Mouse (Mus musculus) CH12.LX (cell line): ENCODE measurements around the gene Cep104. TPM values are rescaled to one million over a fixed set of nuclear protein-coding genes. Genes with fewer than 3 reads are reported as not detected.
A peak's percentile ranks its signal among the peaks of the same experiment; 100 is the strongest.

Source experiments
- DNase-seq: peaks from one replicate; pipeline ENCODE4 v3.0.0-alpha.2; 2013; ENCODE audit errors: extremely low read depth
- H3K27ac ChIP-seq: 2 replicates; pipeline ENCODE4 v1.5.1; 2012; ENCODE audit warnings: low read depth, mild to moderate bottlenecking, control low read depth, moderate library complexity; ENCODE audit not compliant: insufficient read depth
- H3K27me3 ChIP-seq: replicated peaks from 2 replicates; pipeline ENCODE3; 2012; ENCODE audit warnings: inconsistent platforms
- H3K36me3 ChIP-seq, 2 experiments: replicated peaks in 1 of 2; 2 replicates each; pipeline versions ENCODE3 to v1.6.1; 2012; ENCODE audit warnings: inconsistent platforms in 1 of 2, low read length in 1 of 2, mild to moderate bottlenecking in 1 of 2, mixed read lengths in 1 of 2, moderate library complexity in 1 of 2; ENCODE audit not compliant: control insufficient read depth in 1 of 2, insufficient read depth in 1 of 2
- H3K4me1 ChIP-seq, 2 experiments: 2 replicates each; pipeline ENCODE4 v1.6.1; 2012; ENCODE audit warnings: inconsistent platforms in 1 of 2, moderate library complexity in 1 of 2; ENCODE audit not compliant: insufficient read depth in 2 of 2, control insufficient read depth in 1 of 2
- H3K4me2 ChIP-seq: 2 replicates; pipeline ENCODE4 v1.6.1; 2012; ENCODE audit warnings: low read depth, mild to moderate bottlenecking, control low read depth; ENCODE audit not compliant: poor library complexity, insufficient read depth, severe bottlenecking
- H3K4me3 ChIP-seq, 3 experiments: fragments of 150-350 bp in 1 of 3; sonication (generic) in 1 of 3; replicated peaks in 1 of 3; 2 replicates each; pipeline versions ENCODE3 to v1.5.1; 2011 to 2012; ENCODE audit warnings: low read depth in 2 of 3, low read length in 2 of 3, mild to moderate bottlenecking in 2 of 3, moderate library complexity in 2 of 3, control low read depth in 1 of 3, improper control_type of control experiment in 1 of 3, inconsistent platforms in 1 of 3, mixed read lengths in 1 of 3; ENCODE audit not compliant: poor library complexity in 1 of 3
- H3K79me2 ChIP-seq: replicated peaks from 2 replicates; pipeline ENCODE4 v1.6.1; 2012; ENCODE audit warnings: mild to moderate bottlenecking, moderate library complexity; ENCODE audit not compliant: control insufficient read depth, poor library complexity, insufficient read depth, severe bottlenecking; ENCODE audit errors: extremely low read depth
- H3K9ac ChIP-seq: 2 replicates; pipeline ENCODE4 v1.6.1; 2012; ENCODE audit warnings: low read depth, mild to moderate bottlenecking, control low read depth, moderate library complexity; ENCODE audit not compliant: insufficient read depth
- H3K9me3 ChIP-seq: replicated peaks from 2 replicates; pipeline ENCODE3; 2012; ENCODE audit warnings: low read length, inconsistent platforms, mixed read lengths
- CHD1 ChIP-seq: IDR thresholded peaks from 2 replicates; pipeline ENCODE4 v1.6.1; 2012; ENCODE audit warnings: low read depth, low read length, improper control_type of control experiment, inconsistent platforms
- CTCF ChIP-seq, 2 experiments: IDR thresholded peaks in 1 of 2; conservative IDR thresholded peaks in 1 of 2; 2 replicates each; pipeline ENCODE4 v1.5.1; 2011 to 2012; ENCODE audit warnings: low read depth in 2 of 2, low read length in 2 of 2, improper control_type of control experiment in 1 of 2, inconsistent platforms in 1 of 2, mild to moderate bottlenecking in 1 of 2, moderate library complexity in 1 of 2
- E2F4 ChIP-seq: IDR thresholded peaks from 2 replicates; pipeline ENCODE4 v1.6.1; 2011; ENCODE audit warnings: low read depth, low read length, improper control_type of control experiment; ENCODE audit not compliant: insufficient replicate concordance
- ELF1 ChIP-seq: IDR thresholded peaks from 2 replicates; pipeline ENCODE4 v1.6.1; 2014; ENCODE audit warnings: low read depth, mild to moderate bottlenecking, inconsistent platforms, low read length, improper control_type of control experiment
- GABPA ChIP-seq: IDR thresholded peaks from 2 replicates; pipeline ENCODE4 v1.6.1; 2012; ENCODE audit warnings: low read depth, low read length, improper control_type of control experiment, inconsistent platforms; ENCODE audit not compliant: insufficient replicate concordance
- HCFC1 ChIP-seq: IDR thresholded peaks from 2 replicates; pipeline ENCODE4 v1.6.1; 2012; ENCODE audit warnings: low read depth, mild to moderate bottlenecking, inconsistent platforms, low read length, improper control_type of control experiment
- KAT2A ChIP-seq: IDR thresholded peaks from 2 replicates; pipeline ENCODE4 v1.6.1; 2012; ENCODE audit warnings: low read length, improper control_type of control experiment, inconsistent platforms; ENCODE audit not compliant: insufficient replicate concordance
- PAX5 ChIP-seq: IDR thresholded peaks from 2 replicates; pipeline ENCODE4 v1.6.1; 2012; ENCODE audit warnings: low read length, inconsistent platforms, mixed read lengths
- POLR2AphosphoS2 ChIP-seq: IDR thresholded peaks from 2 replicates; pipeline ENCODE4 v1.6.1; 2011; ENCODE audit warnings: low read depth, low read length, improper control_type of control experiment
- RCOR1 ChIP-seq: conservative IDR thresholded peaks from 2 replicates; pipeline ENCODE4 v1.6.1; 2012; ENCODE audit warnings: low read depth, mild to moderate bottlenecking, inconsistent platforms, low read length, improper control_type of control experiment
- SMC3 ChIP-seq: IDR thresholded peaks from 2 replicates; pipeline ENCODE4 v1.6.1; 2011; ENCODE audit warnings: low read depth, low read length, improper control_type of control experiment
- UBTF ChIP-seq: IDR thresholded peaks from 2 replicates; pipeline ENCODE4 v1.6.1; 2012; ENCODE audit warnings: low read depth, mild to moderate bottlenecking, inconsistent platforms, low read length, improper control_type of control experiment, moderate library complexity
- ZKSCAN1 ChIP-seq: IDR thresholded peaks from 2 replicates; pipeline ENCODE4 v1.6.1; 2012; ENCODE audit warnings: low read depth, inconsistent platforms, low read length, improper control_type of control experiment, borderline replicate concordance
- ZNF384 ChIP-seq: IDR thresholded peaks from 2 replicates; pipeline ENCODE4 v1.6.1; 2012; ENCODE audit warnings: low read depth, low read length, improper control_type of control experiment, inconsistent platforms
- dilution Hi-C: fragments of 300-500 bp; cut with MboI; formaldehyde crosslinking; loops from 2 replicates; pipeline ENCODE4 v1.14.3; 2020; ENCODE audit warnings: low sequenced_read_pairs; ENCODE audit not compliant: extremely low pct_unique_long_range_greater_than_20kb, extremely low pct_ligation_motif_present
- in situ Hi-C: fragments of 300-500 bp; cut with MboI; formaldehyde crosslinking; loops from 3 replicates; pipeline ENCODE4 v1.14.3; 2019; ENCODE audit warnings: low sequenced_read_pairs, low pct_ligation_motif_present, low pct_unique_long_range_greater_than_20kb, mixed read lengths
- polyA plus RNA-seq: library from polyadenylated mRNA; unstranded; fragments of >175 nt; gene quantifications from 2 replicates; pipeline ENCODE4 v1.2.1, GENCODE M21; 2012; ENCODE audit warnings: low read depth; ENCODE audit not compliant: insufficient read length
- total RNA-seq, 2 experiments: library from RNA; depleted of rRNA; stranded (reverse); fragments of 300-350 nt in 1 of 2; fragments of >200 nt in 1 of 2; gene quantifications; 2 replicates each; pipeline ENCODE4 v1.2.3; 2012 to 2014

Cep104 gene
- total and polyA plus RNA-seq, 3 experiments: 4.6 to 10.9 (median 7.0) TPM

DNA sequence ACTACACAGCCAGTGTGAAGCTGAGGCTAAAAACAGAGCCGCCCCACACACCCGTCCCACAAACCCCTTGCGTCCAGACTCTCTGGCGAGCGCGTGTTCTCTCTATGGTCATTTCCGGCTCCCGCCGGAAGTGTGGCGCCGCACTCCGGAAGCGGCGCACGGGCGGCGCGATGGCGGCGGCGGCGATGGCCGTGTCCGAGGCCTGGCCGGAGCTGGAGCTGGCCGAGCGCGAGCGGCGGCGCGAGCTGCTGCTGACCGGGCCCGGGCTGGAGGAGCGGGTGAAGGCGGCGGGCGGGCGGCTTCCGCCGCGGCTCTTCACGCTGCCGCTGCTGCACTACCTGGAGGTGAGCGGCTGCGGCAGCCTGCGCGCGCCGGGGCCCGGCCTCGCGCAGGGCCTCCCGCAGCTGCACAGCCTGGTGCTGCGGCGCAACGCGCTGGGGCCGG lies 36.7 kb downstream of the Cep104 start, which contains the start of gene Lrrc47 (continued):
- TF ChIP-seq SMC3 (no peak), RCOR1 (0 out of 2 replicates have a peak, but pooled peaks have one; percentile 64), KAT2A (peak; percentile 92; the same call in 1 of the 2 replicates), CHD1 (no peak), PAX5 (no peak), ZKSCAN1 (no peak), POLR2AphosphoS2 (peak; percentile 81; the same call in 1 of the 2 replicates), ZNF384 (no peak)

DNA sequence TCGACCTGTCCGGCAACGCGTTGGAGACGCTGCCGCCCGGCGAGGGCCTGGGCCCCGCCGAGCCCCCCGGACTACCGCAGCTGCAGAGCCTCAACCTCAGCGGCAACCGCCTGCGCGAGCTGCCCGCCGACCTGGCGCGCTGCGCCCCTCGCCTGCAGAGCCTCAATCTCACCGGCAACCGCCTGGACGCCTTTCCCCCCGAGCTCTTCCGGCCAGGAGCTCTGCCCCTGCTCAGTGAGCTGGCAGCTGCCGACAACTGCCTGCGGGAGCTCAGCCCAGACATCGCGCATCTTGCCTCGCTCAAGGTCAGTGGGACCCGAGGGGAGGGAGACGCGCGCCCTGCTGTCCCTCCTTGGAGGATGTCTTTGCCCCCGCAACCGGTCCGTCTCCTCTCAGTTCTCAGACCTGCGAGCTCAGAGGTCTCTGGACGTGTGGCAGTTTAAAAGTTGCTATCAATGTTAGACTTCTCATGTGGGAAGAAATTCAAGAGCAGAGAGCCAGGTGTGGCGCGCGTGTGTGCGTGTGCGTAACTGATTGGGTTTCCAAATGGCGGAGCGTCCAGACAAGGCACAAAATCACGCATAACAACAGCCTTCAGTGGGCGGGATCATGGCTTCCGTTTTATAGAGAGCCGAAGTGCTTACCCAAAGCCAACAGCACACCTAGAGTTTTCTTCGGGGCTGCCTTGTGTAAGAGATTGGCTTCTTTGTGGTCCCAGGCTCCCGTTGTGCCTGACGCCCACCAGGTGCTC lies 37.3 kb downstream of the Cep104 start:
- H3K9ac ChIP-seq: peak overlapping the region; percentile 69
- H3K9me3 ChIP-seq: no peaks in the 10 kb centered on the region
- TF ChIP-seq PAX5 (no peak), ELF1 (no peak)
- TF ChIP-seq, all 38 proteins: peak for 0
- Histone ChIP-seq H3K4me3 (peak overlapping the region; percentile 84 to 100 (median 98)), H3K79me2 (peaks cover 40% of the 10 kb centered on the region), H3K4me2 (peak overlapping the region; percentile 68), H3K4me1 (peaks cover 11 to 28% of the 10 kb centered on the region in 2 experiments), H3K27me3 (no peaks in the 10 kb centered on the region), H3K27ac (no peak overlapping the region; the same call in 1 of the 2 replicates), H3K36me3 (peaks cover 37 to 51% of the 10 kb centered on the region in 2 experiments)
- in situ Hi-C loops (no loop called here), dilution Hi-C loops (no loop called here)
- peak; percentile 30 for DNase-seq

DNA sequence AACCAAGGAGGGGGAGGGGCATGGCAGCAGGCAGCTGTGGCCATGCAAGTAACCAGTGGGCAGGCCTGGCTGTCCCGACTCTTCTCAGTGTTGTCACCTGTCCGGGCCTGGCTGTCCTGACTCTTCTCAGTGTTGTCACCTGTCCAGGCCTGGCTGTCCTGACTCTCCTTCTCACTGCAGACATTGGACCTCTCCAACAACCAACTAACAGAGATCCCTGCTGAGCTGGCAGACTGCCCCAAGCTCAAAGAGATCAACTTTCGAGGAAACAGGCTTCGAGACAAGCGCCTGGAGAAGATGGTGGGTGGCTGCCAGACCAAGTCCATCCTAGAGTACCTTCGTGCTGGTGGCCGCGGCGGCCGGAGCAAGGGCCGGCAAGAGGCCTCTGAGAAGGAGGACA lies 40.5 kb downstream of the Cep104 start:
- in situ Hi-C loops: no loop called here
- no peaks in the 10 kb centered on the region for H3K27me3 ChIP-seq
- no peak for TF ChIP-seq HCFC1
- TF ChIP-seq E2F4: no peak
- TF ChIP-seq UBTF: no peak
- TF ChIP-seq ZKSCAN1: no peak
- no peak for TF ChIP-seq CTCF (conservative IDR thresholded peaks at IDR 0.05 in 1 of 2, IDR thresholded peaks at IDR 0.05 in 1 of 2; ENCODE audit: low read depth in 2 of 2, low read length in 2 of 2)
- TF ChIP-seq GABPA: no peak
- no peaks in the 10 kb centered on the region for H3K9me3 ChIP-seq
- peaks cover 66 to 74% of the 10 kb centered on the region in 2 experiments for H3K36me3 ChIP-seq
- H3K4me3 ChIP-seq: no peak overlapping the region
- H3K79me2 ChIP-seq: peaks cover 40% of the 10 kb centered on the region
- H3K4me1 ChIP-seq: peaks cover 11 to 21% of the 10 kb centered on the region in 2 experiments
- no peak for DNase-seq
- no peak overlapping the region for H3K27ac ChIP-seq
- no peak overlapping the region for H3K9ac ChIP-seq
- dilution Hi-C loops: no loop called here
- no peak overlapping the region for H3K4me2 ChIP-seq
